Mouse (Mus musculus) neural tube, embryonic 11.5 days (tissue): ENCODE data around the gene Zfr2. TPM values are rescaled to one million over a fixed set of nuclear protein-coding genes. Genes with fewer than 3 reads are reported as not detected.
A peak's percentile ranks its signal among the peaks of the same experiment; 100 is the strongest.

Experiments used
- ATAC-seq: fragments of 200-750 bp; cut with Nextera tagmentation; 2 replicates; pipeline ENCODE4 v1.8.0; 2017; ENCODE audit warnings: moderate number of reproducible peaks, mild to moderate bottlenecking, moderate TSS enrichment, moderate library complexity; ENCODE audit not compliant: insufficient read depth, low FRiP score, low TSS enrichment
- DNase-seq: peaks from one replicate; pipeline ENCODE4 v3.0.0-alpha.2; 2015; ENCODE audit warnings: low spot score
- H3K27ac ChIP-seq: fragments of 300-500 bp; sonication (generic); 2 replicates; pipeline ENCODE4 v1.5.1; 2014; ENCODE audit warnings: low read depth, mild to moderate bottlenecking, low read length
- H3K27me3 ChIP-seq: fragments of 300-500 bp; sonication (generic); 2 replicates; pipeline ENCODE4 v1.6.1; 2014; ENCODE audit warnings: mild to moderate bottlenecking, low read length, mixed read lengths; ENCODE audit not compliant: control insufficient read depth, insufficient read depth
- H3K36me3 ChIP-seq: fragments of 300-500 bp; sonication (generic); 2 replicates; pipeline ENCODE4 v1.6.1; 2014; ENCODE audit warnings: mild to moderate bottlenecking, low read length, moderate library complexity, mixed read lengths; ENCODE audit not compliant: control insufficient read depth, insufficient read depth
- H3K4me1 ChIP-seq: fragments of 300-500 bp; sonication (generic); 2 replicates; pipeline ENCODE4 v1.6.1; 2014; ENCODE audit warnings: low read length, mixed read lengths; ENCODE audit not compliant: control insufficient read depth, insufficient read depth
- H3K4me2 ChIP-seq: fragments of 300-500 bp; sonication (generic); 2 replicates; pipeline ENCODE4 v1.6.1; 2014; ENCODE audit warnings: low read depth, mild to moderate bottlenecking, moderate library complexity
- H3K4me3 ChIP-seq: fragments of 300-500 bp; sonication (generic); 2 replicates; pipeline ENCODE4 v1.5.1; 2014; ENCODE audit warnings: low read depth, low read length
- H3K9ac ChIP-seq: fragments of 300-500 bp; sonication (generic); 2 replicates; pipeline ENCODE4 v1.6.1; 2014; ENCODE audit warnings: mild to moderate bottlenecking, low read length
- H3K9me3 ChIP-seq: fragments of 300-500 bp; sonication (generic); 2 replicates; pipeline ENCODE4 v1.6.1; 2016; ENCODE audit warnings: low read length; ENCODE audit not compliant: control insufficient read depth
- WGBS: fragments of 180-500 bp; shearing (Covaris S2); extraction: QIAGEN DNeasy Blood & Tissue Kit; methylation state at CpG from one replicate; pipeline ENCODE4 v1.1.7; 2014; 5-methylcytosine and 5-hydroxymethylcytosine counted together
- polyA plus RNA-seq: library from polyadenylated mRNA; unstranded; fragments of >200 nt; fragmentation: Nextera tagmentation; extraction: Ambion mirVana; gene quantifications from 2 replicates; pipeline ENCODE4 v1.2.1, GENCODE M21; 2014

Gene Zfr2
- polyA plus RNA-seq, 1 experiment from 2014 or later, result 6.0 TPM

- Histone ChIP-seq H3K27me3 (peaks cover 28% of the 10 kb centered on the region), H3K27ac (no peak overlapping the region), H3K9me3 (no peaks in the 10 kb centered on the region), H3K4me3 (no peak overlapping the region), H3K9ac (no peak overlapping the region), H3K4me1 (no peaks in the 10 kb centered on the region; the same call in 1 of the 2 replicates), H3K36me3 (no peaks in the 10 kb centered on the region), H3K4me2 (no peak overlapping the region)
- no peak for ATAC-seq
- no peak for DNase-seq
- WGBS, result 82% methylated on average over 8 of the region's 8 CpGs
These were observed 16.5 kb downstream of the Zfr2 start for GRCm38 (mm10) chr10:81249442-81249841.

- H3K4me1 ChIP-seq, result peaks cover 4% of the 10 kb centered on the region; the same call in 1 of the 2 replicates
- DNase-seq, result peak; percentile 78
- 7% methylated on average over 42 of the region's 44 CpGs for WGBS
- peaks cover 42% of the 10 kb centered on the region for H3K27me3 ChIP-seq
- H3K9ac ChIP-seq, result 0 out of 2 replicates have a peak within 1 kb of the TSS, but pooled peaks have one; percentile 2
- H3K4me2 ChIP-seq, result peak within 1 kb of the TSS; percentile 30
- no peaks in the 10 kb centered on the region for H3K9me3 ChIP-seq
- H3K36me3 ChIP-seq, result no peaks in the 10 kb centered on the region
- H3K27ac ChIP-seq, result no peak within 1 kb of the TSS
- H3K4me3 ChIP-seq, result 0 out of 2 replicates have a peak within 1 kb of the TSS, but pooled peaks have one; percentile 3
- ATAC-seq, result peak; percentile 54
These were observed 19.8 kb downstream of the Zfr2 start, which contains the start of gene Matk for GRCm38 (mm10) chr10:81252424-81253419. TSS of gene Matk (plus strand) at chr10:81252935.

GRCm38 (mm10) chr10:81254886-81255285 is 21.9 kb downstream of the Zfr2 start:
- Histone ChIP-seq H3K27ac (no peak overlapping the region), H3K36me3 (no peaks in the 10 kb centered on the region), H3K27me3 (peaks cover 59% of the 10 kb centered on the region), H3K4me3 (no peak overlapping the region), H3K4me1 (peaks cover 6% of the 10 kb centered on the region; the same call in 1 of the 2 replicates), H3K4me2 (no peak overlapping the region), H3K9me3 (no peaks in the 10 kb centered on the region), H3K9ac (no peak overlapping the region)
- no peak for DNase-seq
- 73% methylated on average over 1 of the region's 1 CpGs for WGBS
- no peak for ATAC-seq

GRCm38 (mm10) chr10:81257158-81258039 is 24.4 kb downstream of the Zfr2 start:
- WGBS, result 3% methylated on average over 62 of the region's 62 CpGs
- H3K4me2 ChIP-seq, result peak overlapping the region; percentile 56
- no peaks in the 10 kb centered on the region for H3K9me3 ChIP-seq
- H3K27me3 ChIP-seq, result peaks cover 44% of the 10 kb centered on the region
- DNase-seq (peak; percentile 43), ATAC-seq (no peak)
- peaks cover 6% of the 10 kb centered on the region; the same call in 1 of the 2 replicates for H3K4me1 ChIP-seq
- H3K27ac ChIP-seq, result no peak overlapping the region
- peak overlapping the region; percentile 41 for H3K9ac ChIP-seq
- no peaks in the 10 kb centered on the region for H3K36me3 ChIP-seq
- peak overlapping the region; percentile 31 for H3K4me3 ChIP-seq

- peaks cover 31% of the 10 kb centered on the region for H3K27me3 ChIP-seq
- WGBS, result 39% methylated on average over 21 of the region's 21 CpGs
These were observed 26.4 kb downstream of the Zfr2 start for GRCm38 (mm10) chr10:81259225-81259884.

GRCm38 (mm10) chr10:81261025-81261424 is 28.1 kb downstream of the Zfr2 start:
- Histone ChIP-seq H3K9ac (no peak overlapping the region), H3K27me3 (peaks cover 31% of the 10 kb centered on the region), H3K27ac (no peak overlapping the region), H3K4me2 (no peak overlapping the region), H3K4me1 (peaks cover 9% of the 10 kb centered on the region), H3K9me3 (no peaks in the 10 kb centered on the region), H3K36me3 (peaks cover 6% of the 10 kb centered on the region), H3K4me3 (no peak overlapping the region)
- DNase-seq (no peak), ATAC-seq (no peak)
- WGBS, result 91% methylated on average over 4 of the region's 4 CpGs

More at GRCm38 (mm10) chr10:81259225-81259884, 26.4 kb downstream of the Zfr2 start:
- peaks cover 6% of the 10 kb centered on the region; the same call in 1 of the 2 replicates for H3K4me1 ChIP-seq
- peaks cover 3% of the 10 kb centered on the region for H3K36me3 ChIP-seq
- H3K4me2 ChIP-seq, result no peak overlapping the region
- H3K4me3 ChIP-seq, result no peak overlapping the region
- H3K9me3 ChIP-seq, result no peaks in the 10 kb centered on the region
- H3K27ac ChIP-seq, result no peak overlapping the region
- DNase-seq, result no peak
- ATAC-seq, result no peak
- no peak overlapping the region for H3K9ac ChIP-seq

- peak overlapping the region; percentile 72 for H3K4me2 ChIP-seq
- H3K4me1 ChIP-seq, result peaks cover 8% of the 10 kb centered on the region
- H3K27ac ChIP-seq, result no peak overlapping the region
- H3K27me3 ChIP-seq, result no peaks in the 10 kb centered on the region
- DNase-seq, result no peak
- 92% methylated on average over 8 of the region's 8 CpGs for WGBS
- peaks cover 6% of the 10 kb centered on the region for H3K36me3 ChIP-seq
- peak overlapping the region; percentile 14; the same call in 1 of the 2 replicates for H3K9ac ChIP-seq
- H3K9me3 ChIP-seq, result no peaks in the 10 kb centered on the region
- H3K4me3 ChIP-seq, result peak overlapping the region; percentile 65
- no peak for ATAC-seq
These were observed 32.6 kb downstream of the Zfr2 start for GRCm38 (mm10) chr10:81265540-81265939.
